In the genomic region with DNA sequence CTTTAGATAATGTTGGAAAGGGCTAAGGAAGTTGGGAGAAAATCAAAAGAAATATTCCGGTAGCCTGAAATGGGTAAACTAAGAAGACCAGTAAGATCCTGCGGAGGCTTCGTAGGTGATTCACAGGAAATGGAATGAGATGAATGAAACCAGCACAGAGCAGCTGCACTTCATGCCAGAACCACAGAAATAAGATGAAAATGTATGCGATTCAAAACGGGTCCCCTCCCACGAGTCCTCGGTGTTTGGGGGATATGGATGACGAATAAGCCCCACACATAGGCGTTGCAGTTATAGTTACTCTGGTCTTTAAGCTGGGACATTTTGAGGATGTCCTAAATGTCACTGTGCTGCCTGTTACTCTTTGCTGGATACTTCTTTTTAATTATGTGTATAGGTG, we compare ENCODE assay signal across 21 mouse cellular contexts.
A peak's percentile ranks its signal among the peaks of the same experiment; 100 is the strongest.
DNase-seq lines count a peak whose midpoint lies in the region; ATAC-seq lines count a peak whose summit lies in the region.
"Had no signal": no experiment of that assay in that cellular context is flagged by ENCODE, and none has a peak within 500 bp of the region (broad histone marks: within the 10 kb centered on the region; RNA-seq: fewer than 3 reads in every experiment).

No protein-coding gene starts in this region.

- ATAC-seq in frontal cortex, adult (ENCODE audit: low TSS enrichment): peak; percentile 72
- ATAC-seq: activated CD4-positive, CD25-positive, alpha-beta regulatory T cell, adult 4 months; CD4-positive, CD25-positive, alpha-beta regulatory T cell, adult 4 months; forebrain, embryonic 14.5 days; forebrain, embryonic 16.5 days; Patski had no signal

- no peak for DNase-seq in frontal cortex, postnatal 25 days (ENCODE audit: low spot score in 2 of 2)
- DNase-seq in right cerebral cortex, adult 18-20 months: peak; percentile 62
- DNase-seq in right cerebral cortex, postnatal 4 days: no peak
- peak; percentile 23 for DNase-seq in thymus, postnatal 0 days (ENCODE audit: low spot score)
- no peak for DNase-seq in thymus, postnatal 4 days
- DNase-seq in cerebellum, adult 11 months: no peak
- DNase-seq: adrenal gland, adult 8-10 months; adrenal gland, postnatal 14 days; adrenal gland, postnatal 36 days; B cell, adult 2 months; cerebellum, adult 11-12 months; cerebellum, adult 2 months; cerebellum, adult 9-10 months; cerebellum, postnatal 10 days; cerebellum, postnatal 25 days had no signal

Comparison
In these comparisons a context has a peak if more than half of its experiments do, and no peak if none do; other contexts are left out.
1. DNase-seq: peak in right cerebral cortex, adult 18-20 months (single experiment) and thymus, postnatal 0 days (single experiment); none in frontal cortex, postnatal 25 days (0 of 2), right cerebral cortex, postnatal 4 days (single experiment), thymus, postnatal 4 days (single experiment) and cerebellum, adult 11 months (single experiment).